Mouse (Mus musculus): ENCODE measurements around the gene Trpv2. TPM values are rescaled to one million over a fixed set of nuclear protein-coding genes. Genes with fewer than 3 reads are reported as not detected.
A peak's percentile ranks its signal among the peaks of the same experiment; 100 is the strongest.

Gene Trpv2
- polyA plus RNA-seq, 1 experiment from 2014 or later: 13.4 TPM

DNA sequence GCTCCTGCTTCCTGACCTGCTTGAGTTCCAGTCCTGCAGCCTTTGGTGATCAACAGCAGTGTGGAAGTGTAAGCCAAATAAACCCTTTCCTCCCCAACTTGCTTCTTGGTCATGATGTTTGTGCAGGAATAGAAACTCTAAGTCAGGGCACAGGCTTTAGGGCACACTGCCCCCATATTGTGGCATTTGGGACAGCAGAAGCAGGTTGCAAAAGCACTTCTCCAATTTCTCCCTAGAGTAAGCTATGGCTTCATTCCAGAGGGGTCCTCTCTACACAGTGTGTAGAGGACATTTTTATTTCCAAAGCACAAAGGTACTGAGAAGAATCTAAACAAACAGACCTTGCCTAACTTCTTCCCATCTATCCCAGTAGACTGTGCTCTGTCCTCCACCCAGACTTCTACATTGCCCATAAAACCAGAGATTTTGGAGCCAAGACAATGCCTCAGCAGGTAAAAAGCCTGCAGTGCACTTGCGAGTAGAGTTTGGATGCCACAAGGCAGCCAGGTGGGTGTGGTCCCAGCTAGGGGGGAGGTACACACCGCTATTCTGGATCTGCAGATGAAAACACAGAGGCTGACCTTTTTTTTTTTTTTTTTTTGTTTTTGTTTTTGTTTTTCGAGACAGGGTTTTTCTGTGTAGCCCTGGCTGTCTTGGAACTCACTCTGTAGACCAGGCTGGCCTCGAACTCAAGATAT is 47.4 kb downstream of the Trpv2 start:
- no peaks in the 10 kb centered on the region for H3K9me3 ChIP-seq
- no peak overlapping the region for H3K4me2 ChIP-seq
- no peak overlapping the region for H3K9ac ChIP-seq
- no peak overlapping the region for H3K4me3 ChIP-seq (replicated peaks)
- 78% methylated on average over 4 of the region's 4 CpGs for WGBS
- H3K4me1 ChIP-seq: peaks cover 7% of the 10 kb centered on the region
- H3K36me3 ChIP-seq: peaks cover 5% of the 10 kb centered on the region; the same call in 1 of the 2 replicates
- H3K27me3 ChIP-seq (replicated peaks): no peaks in the 10 kb centered on the region
- no peak for ATAC-seq (ENCODE audit: insufficient read depth, low FRiP score, low read depth)
- no peak overlapping the region for H3K27ac ChIP-seq

DNA sequence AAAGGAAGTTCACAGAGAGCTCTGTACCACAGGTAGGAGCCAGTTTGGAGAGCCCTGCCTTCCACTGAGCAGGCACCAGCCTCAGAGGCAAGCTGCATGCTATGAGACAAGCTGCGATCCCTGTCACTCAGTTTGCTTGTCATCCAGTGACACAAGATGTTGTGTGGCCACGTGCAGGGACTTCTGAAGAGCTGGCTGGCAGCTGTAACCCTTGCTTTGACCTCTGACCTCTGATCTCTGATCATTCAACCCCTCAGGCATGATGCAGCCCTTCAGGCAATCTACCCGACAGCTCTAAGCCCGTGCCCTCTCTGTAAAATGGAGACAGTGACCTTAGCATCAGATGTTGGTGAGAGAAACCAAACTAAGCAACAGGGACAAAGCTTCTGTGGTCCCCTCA is 48.6 kb downstream of the Trpv2 start:
- no peaks in the 10 kb centered on the region for H3K9me3 ChIP-seq
- no peaks in the 10 kb centered on the region for H3K27me3 ChIP-seq (replicated peaks)
- H3K4me1 ChIP-seq: peaks cover 7% of the 10 kb centered on the region
- H3K27ac ChIP-seq: no peak overlapping the region
- WGBS: 65% methylated on average over 4 of the region's 4 CpGs
- no peak overlapping the region for H3K4me2 ChIP-seq
- H3K9ac ChIP-seq: no peak overlapping the region
- H3K4me3 ChIP-seq (replicated peaks): no peak overlapping the region
- H3K36me3 ChIP-seq: peaks cover 5% of the 10 kb centered on the region; the same call in 1 of the 2 replicates
- no peak for ATAC-seq (ENCODE audit: insufficient read depth, low FRiP score, low read depth)

DNA sequence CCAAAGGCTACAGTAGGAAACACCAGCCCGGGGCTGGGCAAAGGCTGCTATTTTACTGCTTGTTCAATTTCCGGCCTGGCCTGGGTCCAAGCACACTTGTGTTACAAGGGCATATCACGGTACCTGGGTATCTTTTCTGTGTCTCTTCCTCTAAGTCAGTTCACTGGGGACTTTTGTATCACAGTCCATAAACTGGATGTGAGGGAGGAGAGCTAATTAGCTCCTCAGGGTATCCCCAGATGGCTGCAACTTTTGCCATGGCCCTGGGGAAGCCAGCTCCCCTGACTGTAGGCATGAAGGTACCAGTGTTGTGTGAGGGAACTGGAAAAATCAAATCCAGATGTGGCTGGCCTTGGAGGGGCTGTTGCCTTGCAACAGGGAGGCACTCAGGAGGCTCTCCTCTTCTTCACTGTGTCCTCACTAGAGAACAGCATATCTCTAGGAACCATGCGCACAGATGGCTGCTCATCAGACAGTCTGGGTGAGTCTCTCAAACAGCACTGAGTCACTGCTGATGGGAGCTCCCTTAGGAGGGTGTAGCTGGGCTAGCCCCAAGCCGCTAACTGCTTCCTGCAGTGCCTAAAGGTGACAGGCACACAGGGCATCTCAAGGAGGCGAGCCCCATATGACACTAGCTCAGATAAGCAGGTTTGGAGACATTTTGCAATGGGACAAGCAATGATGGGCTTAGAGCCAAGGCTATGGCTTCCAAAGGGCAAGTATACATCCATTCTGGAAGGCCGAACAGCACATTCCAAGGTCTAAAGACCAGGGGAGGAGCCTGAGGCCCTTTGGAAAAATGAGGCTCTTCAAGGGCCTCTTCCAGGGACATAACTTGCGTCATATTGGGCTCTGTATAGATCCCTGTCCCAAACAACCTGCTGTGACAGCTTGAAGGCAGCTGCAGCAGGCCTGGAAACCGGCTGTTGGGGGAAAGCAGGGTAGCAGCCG is 50.3 kb downstream of the Trpv2 start:
- no peak overlapping the region for H3K9ac ChIP-seq

DNA sequence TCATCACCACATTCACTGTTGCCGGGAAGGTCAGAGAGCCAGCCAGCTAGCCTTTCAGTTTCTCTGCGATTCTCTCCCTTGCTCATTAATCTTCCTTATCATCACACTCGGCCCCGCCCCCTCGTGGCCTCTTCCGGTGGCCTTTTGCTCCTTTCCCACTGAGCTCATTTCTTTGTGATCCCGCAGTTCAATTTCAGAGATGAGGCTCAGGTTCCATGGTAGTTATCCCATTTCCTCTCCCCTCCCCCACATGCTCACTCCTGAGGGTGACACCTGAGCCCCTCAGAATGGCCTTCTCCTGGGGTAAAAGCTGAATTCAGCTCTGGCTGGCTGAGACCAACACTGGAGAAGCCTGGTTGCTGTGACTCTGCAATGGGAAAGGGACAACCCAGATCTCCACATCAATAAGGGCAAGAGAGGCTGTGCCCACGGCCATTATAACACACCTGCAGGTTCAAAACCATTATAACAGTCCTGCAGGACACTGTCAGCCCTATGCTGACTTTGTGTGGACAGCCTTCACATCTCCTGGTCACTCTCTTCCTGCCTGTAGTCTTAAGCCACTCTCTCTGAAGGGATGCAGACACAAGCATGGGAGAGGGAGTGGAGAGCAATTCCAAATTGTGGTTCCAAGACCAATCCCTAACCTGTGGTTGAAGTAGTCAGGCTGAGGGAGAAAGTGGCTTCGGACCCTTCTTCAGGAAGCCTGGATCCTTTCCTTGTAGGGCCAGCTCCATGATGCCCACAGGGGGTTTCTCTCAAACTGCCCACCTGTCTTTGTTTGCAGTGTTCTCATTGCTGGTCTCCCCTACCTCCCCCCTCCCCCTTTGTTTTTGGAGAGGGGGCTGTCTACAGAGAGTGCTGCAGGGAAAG is 55.3 kb downstream of the Trpv2 start:
- 8% methylated on average over 9 of the region's 9 CpGs for WGBS
- no peak overlapping the region for H3K4me3 ChIP-seq (replicated peaks)
- H3K9me3 ChIP-seq: no peaks in the 10 kb centered on the region
- no peaks in the 10 kb centered on the region for H3K27me3 ChIP-seq (replicated peaks)
- H3K4me2 ChIP-seq: 0 out of 2 replicates have a peak overlapping the region, but pooled peaks have one; percentile 6
- H3K27ac ChIP-seq: 0 out of 2 replicates have a peak overlapping the region, but pooled peaks have one; percentile 49
- 0 out of 2 replicates have a peak, but pooled peaks have one; percentile 4 for ATAC-seq (ENCODE audit: insufficient read depth, low FRiP score, low read depth)
- peaks cover 22% of the 10 kb centered on the region for H3K4me1 ChIP-seq
- no peak overlapping the region for H3K9ac ChIP-seq
- no peaks in the 10 kb centered on the region for H3K36me3 ChIP-seq

More for the DNA sequence above, 50.3 kb downstream of the Trpv2 start:
- no peaks in the 10 kb centered on the region for H3K9me3 ChIP-seq
- H3K27me3 ChIP-seq (replicated peaks): no peaks in the 10 kb centered on the region
- H3K36me3 ChIP-seq: peaks cover 2% of the 10 kb centered on the region; the same call in 1 of the 2 replicates
- peak; percentile 32; the same call in 1 of the 2 replicates for ATAC-seq (ENCODE audit: insufficient read depth, low FRiP score, low read depth)
- H3K4me3 ChIP-seq (replicated peaks): no peak overlapping the region
- 52% methylated on average over 10 of the region's 10 CpGs for WGBS
- no peak overlapping the region for H3K4me2 ChIP-seq
- H3K27ac ChIP-seq: peak overlapping the region; percentile 38
- peaks cover 13% of the 10 kb centered on the region for H3K4me1 ChIP-seq

DNA sequence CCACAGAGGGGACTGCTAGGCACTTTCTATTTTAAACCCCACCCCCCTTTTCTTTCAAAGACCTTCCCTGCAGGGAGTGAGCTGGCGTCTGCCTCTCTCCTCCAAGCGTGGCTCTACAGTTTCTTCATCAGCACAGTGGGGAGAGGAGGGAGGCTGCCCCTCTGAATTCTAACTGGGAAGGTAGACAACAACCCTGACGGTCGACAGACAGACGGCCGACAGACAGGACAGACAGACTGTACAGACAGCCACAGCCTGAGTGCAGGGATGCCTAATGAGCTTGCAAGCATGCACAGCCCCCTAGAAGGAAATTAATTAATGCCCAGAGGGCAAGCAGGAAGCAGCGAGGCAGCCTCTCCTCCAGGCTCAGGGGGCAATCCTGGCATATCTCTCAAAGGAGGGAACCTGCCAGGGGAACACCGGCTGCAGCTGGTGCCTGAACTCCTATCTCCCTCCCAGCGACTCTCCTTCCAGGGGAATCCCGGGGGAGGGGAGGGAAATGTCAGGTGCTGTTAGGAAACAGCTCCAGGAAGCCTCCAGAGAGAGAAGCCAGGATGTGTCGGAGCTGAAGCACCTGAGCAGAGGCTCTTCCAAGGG is 56.0 kb downstream of the Trpv2 start:
- no peaks in the 10 kb centered on the region for H3K27me3 ChIP-seq (replicated peaks)
- no peak overlapping the region for H3K9ac ChIP-seq
- peak overlapping the region; percentile 31 for H3K4me2 ChIP-seq
- no peaks in the 10 kb centered on the region for H3K36me3 ChIP-seq
- H3K4me1 ChIP-seq: peaks cover 17% of the 10 kb centered on the region
- H3K27ac ChIP-seq: 0 out of 2 replicates have a peak overlapping the region, but pooled peaks have one; percentile 49
- no peaks in the 10 kb centered on the region for H3K9me3 ChIP-seq
- H3K4me3 ChIP-seq (replicated peaks): no peak overlapping the region
- ATAC-seq (ENCODE audit: insufficient read depth, low FRiP score, low read depth): 0 out of 2 replicates have a peak, but pooled peaks have one; percentile 9
- WGBS: 11% methylated on average over 11 of the region's 11 CpGs

DNA sequence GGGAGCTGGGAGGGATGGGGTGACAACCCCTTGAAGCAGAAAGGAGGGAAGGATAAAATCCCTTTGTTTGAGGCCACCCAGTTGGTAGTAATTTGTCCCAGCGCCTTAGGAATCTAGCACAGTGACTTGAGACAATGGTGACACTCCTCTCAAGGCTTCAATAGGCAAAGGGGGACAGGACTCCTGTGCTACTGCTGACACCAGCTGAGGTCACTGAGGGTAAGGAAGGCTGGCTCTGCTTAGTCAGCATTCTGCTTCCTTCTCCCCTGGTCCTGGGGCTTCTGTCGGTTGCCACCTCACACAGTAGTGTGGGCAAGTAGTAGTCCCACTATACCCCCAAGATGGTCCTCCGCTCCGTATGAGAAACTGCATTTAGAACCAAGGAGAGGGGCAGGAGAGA is 56.9 kb downstream of the Trpv2 start:
- no peaks in the 10 kb centered on the region for H3K9me3 ChIP-seq
- no peak for ATAC-seq (ENCODE audit: insufficient read depth, low FRiP score, low read depth)
- H3K4me2 ChIP-seq: no peak overlapping the region
- H3K4me1 ChIP-seq: peaks cover 20% of the 10 kb centered on the region
- H3K4me3 ChIP-seq (replicated peaks): no peak overlapping the region
- no peak overlapping the region for H3K27ac ChIP-seq
- no peak overlapping the region for H3K9ac ChIP-seq
- no peaks in the 10 kb centered on the region for H3K27me3 ChIP-seq (replicated peaks)
- H3K36me3 ChIP-seq: no peaks in the 10 kb centered on the region
- 62% methylated on average over 4 of the region's 4 CpGs for WGBS

DNA sequence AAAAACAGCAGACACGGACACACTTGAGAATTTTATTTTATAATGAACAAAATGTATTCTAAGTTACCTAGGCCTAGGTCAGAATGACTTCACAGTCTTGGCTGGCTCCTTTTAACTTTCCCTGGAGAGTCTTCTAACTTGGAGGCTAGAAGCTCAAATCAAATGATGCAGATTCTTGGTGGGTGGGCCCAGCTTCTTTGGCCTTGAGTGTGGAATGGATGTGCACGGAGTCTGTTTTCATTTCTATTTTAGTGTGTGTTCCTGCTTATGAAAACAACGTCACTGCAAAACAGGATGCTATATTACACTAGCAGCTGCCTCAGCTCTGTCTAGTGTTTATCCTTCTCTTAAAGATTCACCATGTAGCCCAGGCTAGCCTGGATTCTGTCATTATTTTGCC is 61.1 kb downstream of the Trpv2 start:
- peaks cover 17% of the 10 kb centered on the region for H3K4me1 ChIP-seq
- ATAC-seq (ENCODE audit: insufficient read depth, low FRiP score, low read depth): no peak
- no peak overlapping the region for H3K4me3 ChIP-seq (replicated peaks)
- H3K27me3 ChIP-seq (replicated peaks): no peaks in the 10 kb centered on the region
- H3K36me3 ChIP-seq: no peaks in the 10 kb centered on the region
- H3K27ac ChIP-seq: no peak overlapping the region
- no peak overlapping the region for H3K9ac ChIP-seq
- no peak overlapping the region for H3K4me2 ChIP-seq
- H3K9me3 ChIP-seq: no peaks in the 10 kb centered on the region
- 63% methylated on average over 3 of the region's 3 CpGs for WGBS

DNA sequence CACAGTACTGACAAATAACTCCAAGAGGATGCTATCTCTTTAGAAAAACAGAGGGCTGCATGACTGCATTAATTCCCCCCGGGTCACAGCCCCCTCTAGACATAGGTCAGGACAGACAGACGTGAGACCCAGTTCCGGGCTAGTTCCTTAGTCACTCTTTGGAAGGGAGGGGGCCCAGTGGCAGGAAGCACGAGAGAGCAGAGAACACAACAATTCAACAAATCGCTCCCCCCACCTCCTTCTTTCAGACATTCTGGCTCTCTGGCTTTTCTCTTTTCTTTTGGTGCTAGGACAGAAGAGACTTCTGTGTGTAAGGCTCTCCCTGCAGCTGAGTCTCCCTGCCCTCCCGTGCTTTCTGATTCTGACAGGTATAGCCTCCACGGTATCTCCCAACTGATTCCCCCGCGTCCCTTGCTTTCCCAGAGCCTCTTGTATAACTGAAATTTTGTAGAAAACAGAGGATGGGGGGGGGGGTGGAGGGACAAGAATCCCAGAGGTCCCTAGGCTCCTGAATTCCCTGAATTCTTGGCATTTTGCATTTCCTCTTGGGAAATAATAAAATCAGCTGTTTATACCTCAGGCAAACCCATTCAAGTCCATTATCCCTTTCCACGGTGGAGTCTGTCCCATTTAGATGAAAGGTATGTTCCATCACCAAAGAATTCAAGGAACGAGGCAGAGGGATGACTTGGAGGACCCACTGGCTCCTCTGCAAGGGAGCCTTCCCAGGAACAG is 62.0 kb downstream of the Trpv2 start:
- ATAC-seq (ENCODE audit: insufficient read depth, low FRiP score, low read depth): no peak
- Histone ChIP-seq H3K36me3 (no peaks in the 10 kb centered on the region), H3K27ac (no peak overlapping the region), H3K4me1 (peaks cover 14% of the 10 kb centered on the region), H3K9ac (no peak overlapping the region), H3K27me3 (replicated peaks) (no peaks in the 10 kb centered on the region), H3K4me3 (replicated peaks) (no peak overlapping the region), H3K4me2 (no peak overlapping the region), H3K9me3 (no peaks in the 10 kb centered on the region)
- WGBS: 54% methylated on average over 11 of the region's 11 CpGs

DNA sequence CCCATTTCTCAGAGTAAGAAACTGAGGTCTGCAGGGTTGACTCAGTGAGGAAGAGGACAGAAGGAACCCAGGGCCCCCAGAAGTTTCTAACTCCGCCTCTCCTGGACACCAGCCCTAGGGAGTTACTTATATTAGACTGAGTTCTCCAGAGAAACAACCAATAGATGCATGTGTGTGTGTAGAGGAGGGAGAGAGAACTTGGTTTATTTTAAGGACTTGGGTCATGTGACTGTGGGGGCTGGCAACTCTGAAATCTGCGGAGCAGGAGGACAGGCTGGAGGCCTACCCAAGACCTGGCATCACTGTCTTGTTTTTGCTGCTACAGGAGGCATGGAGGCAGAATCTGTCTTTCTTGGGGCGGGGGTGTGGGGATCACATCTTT is 62.5 kb downstream of the Trpv2 start:
- Histone ChIP-seq H3K4me2 (no peak overlapping the region), H3K9me3 (no peaks in the 10 kb centered on the region), H3K4me3 (replicated peaks) (no peak overlapping the region), H3K27ac (no peak overlapping the region), H3K36me3 (no peaks in the 10 kb centered on the region), H3K4me1 (peaks cover 14% of the 10 kb centered on the region), H3K9ac (no peak overlapping the region), H3K27me3 (replicated peaks) (no peaks in the 10 kb centered on the region)
- 77% methylated on average over 3 of the region's 3 CpGs for WGBS
- 0 out of 2 replicates have a peak, but pooled peaks have one; percentile 42 for ATAC-seq (ENCODE audit: insufficient read depth, low FRiP score, low read depth)

DNA sequence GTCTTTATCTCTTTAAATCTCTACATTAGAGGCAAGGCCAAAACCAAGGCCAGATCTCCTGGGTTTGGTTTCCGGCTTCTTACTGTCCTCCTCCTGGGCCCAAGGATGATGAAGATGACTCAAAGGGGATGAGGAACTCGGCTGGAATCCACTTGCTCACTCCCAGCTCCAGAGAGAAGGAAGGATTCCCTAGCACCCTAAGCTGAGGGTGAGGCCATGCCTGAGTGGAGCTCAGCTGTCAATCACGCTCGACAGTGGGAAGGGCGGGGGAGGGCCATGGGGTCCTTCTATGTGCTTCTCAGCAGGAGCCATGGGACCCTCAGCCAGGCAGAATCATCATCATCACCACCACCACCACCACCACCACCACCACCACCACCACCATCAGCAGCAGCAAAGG is 63.1 kb downstream of the Trpv2 start:
- ATAC-seq (ENCODE audit: insufficient read depth, low FRiP score, low read depth): no peak
- no peaks in the 10 kb centered on the region for H3K9me3 ChIP-seq
- H3K36me3 ChIP-seq: no peaks in the 10 kb centered on the region
- H3K4me2 ChIP-seq: no peak overlapping the region
- no peaks in the 10 kb centered on the region for H3K27me3 ChIP-seq (replicated peaks)
- no peak overlapping the region for H3K27ac ChIP-seq
- H3K4me1 ChIP-seq: peaks cover 14% of the 10 kb centered on the region
- no peak overlapping the region for H3K4me3 ChIP-seq (replicated peaks)
- 67% methylated on average over 5 of the region's 5 CpGs for WGBS
- H3K9ac ChIP-seq: no peak overlapping the region
